Mouse (Mus musculus) hindbrain, embryonic 15.5 days (tissue): Measurements from ENCODE around the gene Camk2n2. TPM values are rescaled to one million over a fixed set of nuclear protein-coding genes. Genes with fewer than 3 reads are reported as not detected.

ENCODE experiments used
- microRNA counts: library from miRNA; unstranded; fragments of <30 nt; microRNA quantifications from one replicate; lab custom pipeline; 2016
- microRNA-seq: library from miRNA; unstranded; fragments of <30 nt; microRNA quantifications from one replicate; pipeline ENCODE4, GENCODE M21; 2016
- polyA plus RNA-seq: library from polyadenylated mRNA; unstranded; fragments of >200 nt; fragmentation: Nextera tagmentation; extraction: Ambion mirVana; gene quantifications from 2 replicates; pipeline ENCODE4 v1.2.1, GENCODE M21; 2015

The Camk2n2 gene
- polyA plus RNA-seq, 1 experiment from 2014 or later = 42.6 TPM

MicroRNAs within 50 kb of the gene (microRNA counts, 519-probe panel; counts per million panel counts)
- 2,614 counts per million, percentile 45 among the panel's probes with 10 or more counts for microRNA mmu-miR-1224 (lab: Ali Mortazavi, UCI)

Small RNA genes lying within 50 kb of the gene (microRNA-seq; reads per million reads assigned to microRNA genes)
- gene Mir1224 = 74.3 reads per million, percentile 48 among the genes with 10 or more reads in this experiment

Other genes starting within 250 kb of the Camk2n2 start
- gene Abcc5, start 194.9 kb downstream of the Camk2n2 start, polyA plus RNA-seq = 137 and 143 TPM in 2 replicates
- 101 TPM in 2 replicates for gene Eif2b5, start 122.5 kb downstream of the Camk2n2 start, polyA plus RNA-seq
- 37.5 and 44.3 TPM in 2 replicates for gene Dvl3, start 104.3 kb downstream of the Camk2n2 start, polyA plus RNA-seq
- 1,171 and 1,212 TPM in 2 replicates for gene Ap2m1, start 85.8 kb downstream of the Camk2n2 start, polyA plus RNA-seq
- gene Abcf3, start 72.7 kb downstream of the Camk2n2 start, polyA plus RNA-seq = 80.6 and 81.7 TPM in 2 replicates
- 28.7 and 33.4 TPM in 2 replicates for gene Vwa5b2, start 31.8 kb downstream of the Camk2n2 start, polyA plus RNA-seq
- gene Eef1akmt4, start 9.7 kb downstream of the Camk2n2 start, polyA plus RNA-seq = 10.7 and 11.0 TPM in 2 replicates
- not detected in 2 replicates for gene Gm49333, start 9.7 kb downstream of the Camk2n2 start, polyA plus RNA-seq
- 36.5 and 46.2 TPM in 2 replicates for gene Alg3, start 9.6 kb downstream of the Camk2n2 start, polyA plus RNA-seq
- 15.1 and 18.1 TPM in 2 replicates for gene Ece2, start 8.5 kb upstream of the Camk2n2 start, polyA plus RNA-seq
- gene Psmd2, start 30.4 kb upstream of the Camk2n2 start, polyA plus RNA-seq = 342 and 357 TPM in 2 replicates
- 145 and 148 TPM in 2 replicates for gene Eif4g1, start 47.0 kb upstream of the Camk2n2 start, polyA plus RNA-seq
- 45.5 and 47.5 TPM in 2 replicates for gene Fam131a, start 72.0 kb upstream of the Camk2n2 start, polyA plus RNA-seq
- gene Polr2h, start 96.4 kb upstream of the Camk2n2 start, polyA plus RNA-seq = 89.0 and 89.8 TPM in 2 replicates
- gene Clcn2, start 96.5 kb upstream of the Camk2n2 start, polyA plus RNA-seq = 33.7 and 36.0 TPM in 2 replicates
- gene Chrd, start 111.8 kb upstream of the Camk2n2 start, polyA plus RNA-seq = 6.3 and 6.5 TPM in 2 replicates
- 0.85 and 1.4 TPM in 2 replicates for gene Thpo, start 113.2 kb upstream of the Camk2n2 start, polyA plus RNA-seq